Mouse (Mus musculus): ENCODE data around the gene Gm17545. TPM values are rescaled to one million over a fixed set of nuclear protein-coding genes. Genes with fewer than 3 reads are reported as not detected.
A peak's percentile ranks its signal among the peaks of the same experiment; 100 is the strongest.

Gene Gm17545
- total RNA-seq, 2 experiments from 2014 or later: not detected

DNA sequence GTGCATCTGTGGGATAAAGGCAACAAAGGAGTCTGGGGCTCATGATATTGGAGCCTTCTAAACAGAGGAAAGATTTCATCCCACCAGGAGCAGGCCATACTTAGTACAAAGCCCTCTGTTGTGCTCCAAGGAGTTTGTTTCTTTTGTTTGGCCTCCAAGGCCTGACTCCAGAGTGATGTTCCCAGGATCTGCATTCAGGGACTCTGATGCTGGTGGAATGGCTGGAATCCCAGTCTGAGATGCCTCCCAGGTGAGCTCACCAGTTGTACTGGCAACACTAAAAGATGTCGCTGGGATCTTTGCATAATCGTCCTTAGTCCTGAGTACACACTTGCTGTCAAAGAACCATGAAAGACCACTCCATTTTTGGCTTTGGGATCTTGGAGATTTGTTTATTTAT lies 20.0 kb upstream of the Gm17545 start:
- no peak for DNase-seq (ENCODE audit: low spot score in 2 of 2)
- intact Hi-C loops (cut with DNase I): no loop called here

DNA sequence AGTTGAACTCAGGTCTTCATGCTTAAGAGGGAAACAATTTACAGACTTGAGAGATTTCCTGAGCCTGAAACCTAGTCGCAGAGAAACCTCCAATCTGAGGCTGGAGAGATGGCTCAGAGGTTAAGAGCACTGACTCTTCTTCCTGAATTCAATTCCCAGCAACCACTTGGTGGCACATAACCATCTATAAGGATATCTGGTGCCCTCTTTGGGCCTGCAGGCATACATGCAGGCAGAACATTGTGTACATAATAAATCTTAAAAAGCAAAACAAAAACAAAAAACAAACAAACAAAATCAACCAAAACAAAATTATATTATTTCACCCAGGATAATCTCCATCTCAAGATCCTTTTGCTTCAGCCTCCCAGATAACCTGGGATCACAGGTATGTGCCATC lies 15.3 kb upstream of the Gm17545 start:
- intact Hi-C loops (cut with DNase I): no loop called here
- no peak for DNase-seq (ENCODE audit: low spot score in 2 of 2)

DNA sequence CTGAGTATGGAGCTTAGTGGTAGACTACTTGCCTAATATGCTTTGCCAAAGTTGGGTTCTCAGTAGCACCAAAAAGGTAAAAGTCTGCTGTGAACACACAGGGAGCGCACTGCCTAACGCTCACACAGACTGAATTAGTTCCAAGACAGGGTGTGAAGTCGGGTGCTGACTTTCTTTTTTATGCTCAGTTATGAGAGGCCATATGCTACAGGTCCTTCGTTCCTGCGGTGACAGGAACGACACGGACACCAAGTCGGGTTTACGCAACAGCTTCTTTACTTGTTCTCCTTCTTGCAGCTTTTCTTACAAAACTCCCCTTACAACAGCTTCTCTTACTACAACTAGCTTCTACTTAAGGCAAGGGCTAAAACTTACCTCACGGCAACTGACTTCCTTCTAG lies 10.9 kb upstream of the Gm17545 start:
- no peak for DNase-seq (ENCODE audit: low spot score in 2 of 2)
- intact Hi-C loops (cut with DNase I): no loop called here

DNA sequence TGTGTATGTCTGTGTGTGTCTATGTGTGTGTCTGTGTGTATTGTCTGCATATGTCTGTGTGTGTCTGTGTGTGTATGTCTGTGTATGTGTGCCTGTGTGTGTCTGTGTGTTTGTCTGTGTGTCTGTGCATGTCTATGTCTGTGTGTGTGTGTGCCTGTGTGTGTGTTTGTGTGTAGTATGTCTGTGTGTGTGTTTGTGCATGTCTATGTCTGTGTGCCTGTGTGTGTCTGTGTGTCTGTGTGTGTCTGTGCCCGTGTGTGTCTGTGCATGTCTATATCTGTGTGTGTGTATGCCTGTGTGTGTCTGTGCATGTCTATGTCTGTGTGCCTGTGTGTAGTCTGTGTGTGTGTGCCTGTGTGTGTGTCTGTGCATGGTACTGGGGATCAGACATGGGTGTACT lies 9.0 kb upstream of the Gm17545 start:
- intact Hi-C loops (cut with DNase I): no loop called here
- DNase-seq (ENCODE audit: low spot score in 2 of 2): no peak

DNA sequence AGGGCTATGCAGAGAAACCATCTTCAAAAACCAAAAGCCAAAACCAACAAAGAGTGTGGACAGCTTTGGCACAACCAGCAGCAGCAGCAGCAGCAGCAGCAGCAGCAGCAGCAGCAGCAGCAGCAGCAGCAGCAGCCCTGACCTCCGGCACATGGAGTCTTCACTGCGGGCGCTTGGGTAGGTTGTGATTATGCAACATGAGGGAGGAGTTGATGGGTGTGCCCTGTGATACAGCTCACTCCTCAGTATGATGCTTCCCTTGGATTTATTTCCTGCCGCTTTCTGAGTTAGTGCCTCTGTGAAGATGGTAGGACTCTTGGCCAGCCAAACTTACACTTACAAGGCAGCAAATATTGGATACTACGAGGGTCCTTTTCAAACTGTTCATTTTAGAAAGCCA lies 6.9 kb upstream of the Gm17545 start:
- intact Hi-C loops (cut with DNase I): no loop called here
- DNase-seq (ENCODE audit: low spot score in 2 of 2): no peak

DNA sequence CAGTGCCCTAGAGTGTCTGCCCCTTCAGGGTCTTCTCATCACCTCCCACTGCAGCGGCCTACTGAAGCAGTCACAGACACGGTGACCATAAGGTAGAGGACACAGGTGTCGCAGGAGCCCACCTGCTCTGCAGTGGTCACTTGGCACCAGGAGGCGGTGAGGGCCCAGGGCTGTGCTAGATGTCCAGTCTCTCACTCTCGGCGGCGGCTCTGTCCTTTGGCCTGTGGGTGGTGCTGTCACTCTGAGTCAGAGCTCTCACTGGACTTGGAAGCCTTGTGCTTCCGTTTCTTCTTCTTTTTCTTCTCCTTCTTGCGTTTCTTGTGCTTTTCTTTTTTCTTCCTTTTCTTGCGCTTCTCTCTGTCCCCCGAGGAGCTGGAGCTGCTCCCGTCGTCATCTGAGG lies 5.7 kb upstream of the Gm17545 start:
- intact Hi-C loops (cut with DNase I): no loop called here
- no peak for DNase-seq (ENCODE audit: low spot score in 2 of 2)

DNA sequence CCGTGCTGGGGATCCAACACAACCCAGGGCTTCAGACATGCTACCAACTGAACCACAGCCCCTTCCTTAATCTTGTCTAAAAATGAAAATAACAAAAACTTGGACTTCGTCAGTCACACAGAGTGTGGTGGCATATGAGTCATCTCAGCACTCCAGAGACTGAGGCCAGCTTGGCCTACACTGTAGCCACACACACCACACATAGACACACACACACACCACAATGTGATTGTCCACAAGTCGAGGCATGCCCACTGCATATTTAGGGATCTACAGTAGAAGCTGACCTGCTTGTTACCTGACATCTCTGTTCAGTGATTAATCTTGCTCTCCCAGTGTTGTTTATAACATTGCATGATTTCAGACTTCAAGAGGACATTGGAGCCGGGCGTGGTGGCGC lies 4.9 kb upstream of the Gm17545 start:
- DNase-seq (ENCODE audit: low spot score in 2 of 2): no peak
- intact Hi-C loops (cut with DNase I): no loop called here

DNA sequence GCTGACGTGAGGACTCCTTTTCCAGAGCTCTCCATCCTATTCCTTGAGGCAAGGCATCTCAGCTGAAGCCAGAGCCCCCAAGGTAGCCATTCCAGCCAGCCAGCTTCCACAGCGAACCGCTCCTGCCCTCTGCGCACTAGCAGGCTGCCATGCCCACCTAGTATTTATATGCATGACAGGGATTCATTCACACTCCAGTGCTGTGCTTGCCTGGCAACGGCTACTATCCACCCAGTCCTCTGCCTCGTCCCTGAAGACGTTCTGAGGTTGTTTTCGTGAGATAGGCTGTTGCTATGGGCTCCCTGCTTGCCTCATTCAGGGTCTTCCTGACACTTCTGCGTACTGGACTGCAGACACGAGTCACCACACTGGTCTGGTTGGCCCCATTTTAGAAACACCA lies 1.4 kb upstream of the Gm17545 start:
- peak in 1 of 2 experiments; percentile 10 for DNase-seq (ENCODE audit: low spot score in 2 of 2)
- intact Hi-C loops (cut with DNase I): no loop called here

DNA sequence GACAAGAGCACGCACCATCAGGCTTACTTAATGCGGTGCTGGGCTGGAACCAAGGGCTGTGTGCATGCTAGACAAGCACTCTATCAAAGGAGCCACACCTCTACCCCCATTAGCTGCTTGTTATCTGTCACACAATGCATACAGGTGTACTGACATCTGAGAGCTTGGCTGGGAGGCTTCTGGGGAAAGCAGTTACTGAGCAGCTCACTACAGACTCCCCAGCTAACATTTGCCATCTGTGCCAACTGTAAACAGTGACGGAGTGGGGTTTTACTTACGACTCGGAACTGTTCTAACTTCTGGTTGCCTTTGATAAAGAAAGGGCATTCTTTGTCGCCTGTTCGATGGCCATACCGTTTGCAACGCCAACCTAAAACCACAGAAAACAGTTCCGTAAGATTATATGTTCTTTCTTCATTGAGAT lies 577 bp upstream of the Gm17545 start:
- no peak for DNase-seq (ENCODE audit: low spot score in 2 of 2)
- intact Hi-C loops (cut with DNase I): no loop called here

DNA sequence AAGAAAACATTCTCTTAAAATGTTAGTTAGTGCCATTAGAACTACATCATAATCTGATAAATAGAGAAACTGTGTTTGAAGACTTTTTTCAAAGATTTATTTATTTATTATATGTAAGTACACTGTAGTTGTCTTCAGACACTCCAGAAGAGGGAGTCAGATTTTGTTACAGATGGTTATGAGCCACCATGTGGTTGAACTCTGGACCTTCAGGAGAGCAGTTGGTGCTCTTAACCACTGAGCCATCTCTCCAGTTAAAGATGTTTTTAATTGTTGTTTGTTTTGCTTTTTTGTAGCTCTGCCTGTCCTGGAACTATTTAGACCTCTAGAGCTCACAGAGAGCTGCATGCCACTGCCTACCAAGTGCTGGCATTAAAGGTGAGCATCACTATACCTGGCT lies 951 bp downstream of the Gm17545 start:
- intact Hi-C loops (cut with DNase I): no loop called here

DNA sequence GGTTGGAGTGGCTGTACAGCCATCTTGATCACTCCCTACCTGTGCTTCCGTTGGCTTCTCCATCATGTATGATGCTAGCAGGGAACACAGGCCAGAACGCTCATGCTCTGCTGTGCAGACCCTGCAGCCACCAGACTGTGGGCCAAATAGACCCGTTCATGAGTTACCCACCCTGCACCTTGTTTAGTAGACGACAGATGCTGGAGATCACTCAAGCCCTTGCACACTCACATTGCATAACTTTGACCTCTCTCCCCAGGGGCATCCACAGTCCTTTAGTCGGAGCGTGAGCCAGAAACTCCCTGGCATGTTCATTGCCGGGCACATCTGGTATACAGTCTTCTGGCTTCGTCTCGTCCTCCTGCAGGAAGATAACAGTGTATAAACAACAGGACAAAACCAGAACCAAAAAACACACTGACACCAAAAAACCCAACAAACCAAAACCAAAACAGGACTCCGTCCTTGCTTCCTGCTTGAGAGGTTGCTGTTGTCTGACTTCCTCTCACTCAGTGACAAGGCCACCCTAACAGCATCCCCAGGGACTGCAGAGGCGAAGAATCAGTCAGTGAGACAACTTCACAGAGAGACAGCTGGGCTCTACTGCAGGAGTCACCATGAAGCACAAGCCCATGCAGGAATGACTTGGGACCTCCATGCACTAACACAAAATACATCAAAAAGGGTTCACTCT lies 3.2 kb downstream of the Gm17545 start:
- no peak for DNase-seq (ENCODE audit: low spot score in 2 of 2)
- intact Hi-C loops (cut with DNase I): no loop called here

More for the DNA sequence above, 951 bp downstream of the Gm17545 start:
- no peak for DNase-seq (ENCODE audit: low spot score in 2 of 2)

DNA sequence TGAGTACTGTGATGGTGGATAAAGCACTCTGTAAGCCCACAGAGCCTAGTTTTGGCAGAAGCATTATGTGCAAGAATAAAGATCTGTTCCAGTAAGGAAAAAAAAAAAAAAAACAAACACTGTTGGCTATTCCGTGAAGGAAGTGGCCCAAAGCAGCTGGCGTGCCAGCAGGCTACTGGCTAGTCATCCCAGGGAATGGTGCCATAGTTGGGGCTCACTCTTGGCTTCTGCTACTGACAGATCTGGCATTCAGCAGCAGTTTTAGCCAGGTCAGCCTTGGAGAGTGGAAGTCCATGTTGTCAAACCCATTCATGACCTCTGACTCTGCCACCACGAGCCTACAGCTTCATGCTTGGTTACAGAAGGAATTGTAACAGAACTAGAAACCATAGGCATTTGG lies 7.9 kb downstream of the Gm17545 start:
- intact Hi-C loops (cut with DNase I): no loop called here

DNA sequence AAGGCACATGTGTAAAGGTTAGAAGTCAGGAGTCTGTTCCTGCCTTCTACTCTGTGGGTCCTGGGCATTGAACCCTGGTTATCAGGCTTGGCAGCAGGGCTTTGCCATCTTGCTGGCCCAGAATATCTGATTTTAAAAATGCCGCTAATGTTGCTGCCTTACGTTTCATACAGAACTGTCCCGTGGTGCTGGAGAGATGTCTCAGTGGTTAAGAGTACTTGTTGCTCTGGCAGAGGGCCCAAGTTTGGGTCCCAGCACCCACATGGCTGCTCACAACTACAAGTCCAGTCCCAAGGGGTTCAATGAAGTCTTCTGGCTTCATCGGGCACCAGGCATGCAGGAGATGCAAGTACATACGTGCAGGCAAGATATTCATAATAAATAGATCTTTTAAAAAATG lies 12.1 kb downstream of the Gm17545 start:
- no peak for DNase-seq (ENCODE audit: low spot score in 2 of 2)
- intact Hi-C loops (cut with DNase I): no loop called here

More for the DNA sequence above, 7.9 kb downstream of the Gm17545 start:
- no peak for DNase-seq (ENCODE audit: low spot score in 2 of 2)

DNA sequence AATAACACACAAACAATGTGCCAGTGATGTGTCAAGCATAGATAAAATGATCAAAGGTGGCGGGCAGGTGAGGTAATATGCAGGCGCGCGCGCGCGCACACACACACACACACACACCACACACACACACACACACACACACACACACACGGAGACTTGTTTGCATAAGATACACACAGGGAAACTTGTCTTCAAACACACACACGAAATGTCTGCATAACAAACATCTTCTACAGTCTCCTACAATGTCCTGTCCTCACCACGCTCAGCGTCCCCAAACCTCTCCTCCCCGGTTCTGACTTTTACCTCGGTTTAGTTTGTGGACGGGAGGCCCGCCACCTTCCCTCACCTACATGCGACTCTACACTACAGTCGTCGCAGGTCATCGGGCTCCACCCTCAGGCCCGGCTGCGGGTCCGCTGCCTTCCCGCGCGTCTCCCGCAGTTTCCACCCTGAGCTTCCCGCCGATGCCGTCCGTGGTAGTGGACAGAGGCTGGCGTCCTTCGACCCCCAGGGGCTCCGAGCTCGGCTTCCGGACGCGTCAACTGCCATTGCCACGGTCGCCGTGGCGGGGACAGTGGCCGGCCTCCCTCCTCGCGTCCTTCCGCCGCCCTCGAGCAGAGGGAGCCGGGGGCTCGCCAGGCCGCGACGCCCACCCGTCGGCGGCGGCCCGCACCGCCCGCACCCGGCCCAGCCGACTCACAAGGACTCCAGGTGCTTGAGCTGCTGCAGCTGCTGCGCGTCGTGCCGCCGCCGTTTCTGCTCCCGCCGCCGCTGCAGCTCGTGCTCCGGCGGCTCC lies 13.5 kb downstream of the Gm17545 start:
- intact Hi-C loops (cut with DNase I): no loop called here
- peak; percentile 52 to 61 for DNase-seq (ENCODE audit: low spot score in 2 of 2)

DNA sequence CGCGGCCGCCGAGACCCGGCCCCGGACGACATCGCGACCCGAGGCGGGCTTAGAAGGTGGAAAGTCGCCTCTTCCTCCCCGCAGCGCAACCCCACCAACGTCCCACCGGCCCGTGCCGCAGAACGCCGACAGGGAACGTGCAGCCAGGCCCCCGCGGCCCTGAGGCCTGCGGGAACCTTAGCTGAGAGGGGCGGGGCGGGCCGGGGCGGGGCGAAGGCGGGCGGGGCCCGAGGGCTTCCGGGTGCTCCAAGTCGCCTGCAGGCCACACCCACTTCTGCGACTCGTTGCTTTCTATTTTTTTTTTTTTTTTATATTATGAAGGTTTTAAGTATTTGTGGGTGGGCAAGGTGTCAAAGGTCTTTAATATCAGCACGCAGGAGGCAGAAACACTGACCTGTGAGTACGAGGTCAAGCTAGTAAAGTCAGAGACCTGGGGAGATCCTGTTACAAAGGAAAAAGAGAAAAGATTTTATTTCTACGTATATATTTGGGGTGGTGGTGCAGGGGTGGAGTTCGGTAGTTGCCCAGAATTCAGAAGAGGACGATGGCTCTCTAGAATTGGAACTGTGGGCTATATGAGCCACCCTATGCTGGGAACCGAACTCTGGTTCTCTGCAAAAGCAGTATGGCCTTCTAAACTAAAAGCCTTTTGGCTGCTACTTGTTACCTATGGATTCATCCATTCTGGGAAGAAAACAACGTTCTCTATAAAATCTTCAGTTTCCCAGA lies 14.2 kb downstream of the Gm17545 start:
- DNase-seq (ENCODE audit: low spot score in 2 of 2): peak in 1 of 2 experiments; percentile 41
- intact Hi-C loops (cut with DNase I): no loop called here

DNA sequence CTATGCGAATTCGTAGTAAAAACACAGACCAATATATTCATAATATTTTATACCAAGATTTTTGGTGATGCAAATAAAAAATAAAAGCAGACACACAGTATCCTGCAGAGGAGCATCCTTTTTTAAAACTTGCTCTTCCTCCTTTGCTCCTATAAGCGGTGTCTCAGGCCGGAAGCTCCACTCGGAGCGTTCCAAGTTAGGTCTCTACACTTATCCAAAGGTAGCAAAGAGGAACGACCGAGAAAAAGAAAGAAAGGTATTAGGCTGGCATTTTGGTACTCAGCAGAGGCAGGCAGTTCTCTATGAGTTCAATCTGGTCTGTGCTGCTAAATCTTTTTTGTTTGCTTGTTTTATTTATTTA lies 14.8 kb downstream of the Gm17545 start:
- no peak for DNase-seq (ENCODE audit: low spot score in 2 of 2)
- intact Hi-C loops (cut with DNase I): no loop called here

DNA sequence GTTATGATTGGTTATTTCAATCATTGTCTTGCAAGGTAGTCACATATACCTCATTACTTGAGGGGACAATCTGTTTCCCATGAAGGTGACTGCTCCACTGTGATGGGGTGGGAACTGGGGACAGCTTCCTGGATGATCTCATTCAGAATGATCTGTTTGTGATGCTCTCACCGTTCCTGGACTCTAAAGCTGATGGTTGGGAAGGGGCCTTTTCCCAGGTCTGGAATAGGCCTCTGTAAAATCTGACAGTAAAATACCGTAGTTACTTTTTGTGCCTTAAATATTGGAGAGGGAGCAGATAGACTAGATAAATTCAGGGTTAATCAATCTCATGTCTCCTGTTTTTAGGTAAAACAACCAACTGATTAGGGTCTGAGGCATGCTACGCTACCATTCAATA lies 15.6 kb downstream of the Gm17545 start, which contains the start of gene Rp9:
Gene Rp9, minus strand, starts transcription at position 101 of the 400 bp plus-strand sequence.
- DNase-seq (ENCODE audit: low spot score in 2 of 2): no peak
- intact Hi-C loops (cut with DNase I): no loop called here

DNA sequence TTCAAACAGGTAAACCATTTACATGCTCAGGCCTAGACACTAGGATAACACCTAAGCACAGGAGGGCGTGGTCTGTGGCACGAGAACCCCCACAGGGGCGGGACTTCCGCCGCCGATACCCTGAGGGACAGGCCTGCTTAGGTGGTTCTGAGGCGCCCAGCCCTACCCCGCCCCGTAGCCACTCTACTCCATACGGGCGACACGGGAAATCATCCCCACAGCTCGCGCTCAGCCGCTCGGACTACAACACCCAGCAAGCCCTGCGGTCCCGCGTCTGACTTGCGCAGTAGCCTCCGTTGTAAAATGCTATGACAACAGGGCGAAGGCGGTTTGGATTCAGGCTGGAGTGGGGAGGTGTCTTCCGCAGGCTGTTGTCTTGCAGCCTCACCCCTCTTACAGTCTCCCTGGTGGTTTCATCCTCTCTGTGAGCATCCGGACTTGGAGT lies 21.4 kb downstream of the Gm17545 start, which contains the start of gene Bbs9:
Gene Bbs9, plus strand, starts transcription at position 292 of the 445 bp plus-strand sequence.
- DNase-seq (ENCODE audit: low spot score in 2 of 2): peak; percentile 95
- intact Hi-C loops (cut with DNase I): no loop called here

DNA sequence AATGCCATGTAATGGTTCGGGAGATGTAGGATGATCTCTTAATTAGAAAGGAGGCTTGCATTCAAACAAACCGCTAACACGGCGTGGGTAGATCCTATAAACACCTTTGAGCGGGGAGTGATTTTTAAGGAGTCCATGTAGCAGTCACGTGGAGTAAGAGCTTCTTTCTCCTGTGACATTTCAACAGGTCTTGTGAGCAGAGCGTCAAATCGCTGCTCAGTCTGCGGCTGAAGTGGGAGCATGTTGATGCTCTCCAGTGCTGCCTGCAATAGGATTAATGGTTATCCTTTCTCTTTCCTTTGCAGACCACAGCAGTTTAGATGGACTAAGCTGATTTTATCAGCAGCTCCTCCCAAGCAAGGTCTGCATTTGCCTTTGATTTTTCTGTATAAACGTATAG lies 22.2 kb downstream of the Gm17545 start:
- no peak for DNase-seq (ENCODE audit: low spot score in 2 of 2)
- intact Hi-C loops (cut with DNase I): no loop called here

DNA sequence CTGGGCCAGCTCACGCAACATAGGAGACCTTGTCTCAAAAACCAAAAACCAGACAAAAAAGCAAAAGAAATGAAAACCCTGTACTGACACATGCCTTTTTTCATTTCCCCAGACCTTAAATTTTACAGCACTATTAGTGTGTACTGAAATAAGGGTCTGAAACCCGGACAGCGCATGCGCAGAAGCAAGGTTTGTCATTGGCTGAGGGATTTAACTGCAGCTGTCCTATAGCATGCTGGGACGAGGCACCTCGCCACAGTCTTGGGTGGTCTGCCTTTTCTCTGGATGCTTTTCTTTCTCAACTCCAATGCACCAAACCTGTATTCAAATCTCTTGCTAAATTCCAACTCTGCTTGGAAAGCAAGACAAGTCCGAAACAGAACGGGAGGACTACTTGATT lies 24.9 kb downstream of the Gm17545 start:
- intact Hi-C loops (cut with DNase I): no loop called here

More for the DNA sequence above, 24.9 kb downstream of the Gm17545 start:
- no peak for DNase-seq (ENCODE audit: low spot score in 2 of 2)

Data from left cerebral cortex, postnatal 36 days (tissue).